Mouse (Mus musculus): Measurements from ENCODE around the gene Slc17a4. TPM values are rescaled to one million over a fixed set of nuclear protein-coding genes. Genes with fewer than 3 reads are reported as not detected.

The Slc17a4 gene
- 0.46 TPM in 1 of 2 replicates, not detected in the other for total RNA-seq (2017)

DNA sequence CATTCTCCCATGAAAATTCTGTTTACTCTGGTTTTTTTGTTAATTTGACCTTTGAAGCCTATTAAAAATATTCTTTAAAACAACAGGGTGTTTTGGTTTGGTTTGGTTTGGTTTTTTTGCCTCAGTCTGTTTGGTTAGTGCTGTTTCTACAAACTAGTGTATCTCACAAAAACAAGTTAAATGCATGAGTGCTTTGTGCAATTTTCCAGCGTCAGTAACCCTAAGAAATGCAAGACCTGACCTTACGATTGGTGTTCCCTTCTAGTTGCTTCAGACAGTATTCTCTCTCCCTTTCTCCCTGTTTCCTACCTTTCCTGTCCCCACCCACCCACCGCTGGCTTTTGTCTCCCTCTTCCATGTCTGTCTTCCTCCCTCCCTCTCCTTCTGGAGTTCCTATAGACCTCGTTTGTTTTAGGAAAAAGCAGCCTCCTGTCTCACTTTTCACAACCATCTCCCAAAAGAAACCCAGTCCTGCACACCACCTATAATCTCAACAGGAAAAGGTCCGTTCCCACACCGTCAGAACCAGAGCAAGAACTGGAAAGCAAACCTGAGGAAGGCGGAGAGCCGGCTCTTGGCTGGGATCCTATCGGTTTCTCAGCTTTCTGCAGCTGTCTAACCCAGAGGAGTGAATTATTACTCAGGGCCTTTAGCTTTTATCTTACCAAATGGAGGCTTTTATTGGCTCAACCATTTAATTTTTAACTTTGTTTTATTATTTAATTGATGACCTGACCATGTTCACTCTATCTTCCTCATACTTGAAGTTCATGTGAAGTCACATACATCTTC is at the start of gene Slc17a4:
Gene Slc17a4 (minus strand): TSS at position 634 of the 792 bp plus-strand sequence.
- ATAC-seq (replicated peaks; ENCODE audit: low read depth, poor library complexity, severe bottlenecking), result no peak

DNA sequence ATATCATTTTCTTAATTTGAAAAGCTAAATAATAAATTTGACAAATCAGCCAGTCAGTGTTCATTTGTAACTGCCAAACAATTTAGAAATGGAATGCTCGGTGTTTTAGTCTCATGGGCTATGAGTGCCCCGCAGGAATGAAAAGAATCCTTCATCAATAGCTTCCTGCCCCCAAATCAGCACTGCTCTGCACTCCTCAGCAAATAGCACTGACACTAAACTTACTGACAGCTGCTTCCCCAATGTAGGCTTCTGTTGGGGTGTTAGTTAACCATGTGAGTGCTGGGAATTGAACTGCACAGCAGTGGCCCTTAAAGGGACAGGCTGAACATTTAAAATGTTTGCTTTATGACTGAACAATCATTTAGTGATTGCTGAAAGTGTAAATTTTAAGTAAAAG is 45.0 kb upstream of the Slc17a4 start:
- ATAC-seq (replicated peaks; ENCODE audit: low read depth, poor library complexity, severe bottlenecking), result no peak

DNA sequence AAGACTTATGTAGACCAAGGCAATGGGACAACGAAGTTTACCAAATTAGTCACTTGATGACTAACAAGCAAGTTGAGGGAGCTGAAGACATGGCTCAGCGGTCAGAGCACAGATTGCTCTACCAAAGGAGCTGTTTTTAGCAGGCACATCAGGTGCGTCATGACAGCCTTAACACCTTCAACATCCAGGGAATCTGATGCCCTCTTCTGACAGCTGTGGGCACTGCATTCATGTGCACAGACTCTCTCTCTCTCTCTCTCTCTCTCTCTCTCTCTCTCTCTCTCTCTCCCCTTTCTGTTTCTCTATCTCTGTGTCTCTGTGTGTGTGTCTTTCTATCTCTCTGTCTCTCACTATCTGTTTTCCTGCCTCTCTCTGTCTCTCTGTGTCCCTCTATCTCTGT is 36.1 kb upstream of the Slc17a4 start:
- 0 out of 2 replicates have a peak, but pooled peaks have one; percentile 39 for ATAC-seq (replicated peaks; ENCODE audit: low read depth, poor library complexity, severe bottlenecking)

DNA sequence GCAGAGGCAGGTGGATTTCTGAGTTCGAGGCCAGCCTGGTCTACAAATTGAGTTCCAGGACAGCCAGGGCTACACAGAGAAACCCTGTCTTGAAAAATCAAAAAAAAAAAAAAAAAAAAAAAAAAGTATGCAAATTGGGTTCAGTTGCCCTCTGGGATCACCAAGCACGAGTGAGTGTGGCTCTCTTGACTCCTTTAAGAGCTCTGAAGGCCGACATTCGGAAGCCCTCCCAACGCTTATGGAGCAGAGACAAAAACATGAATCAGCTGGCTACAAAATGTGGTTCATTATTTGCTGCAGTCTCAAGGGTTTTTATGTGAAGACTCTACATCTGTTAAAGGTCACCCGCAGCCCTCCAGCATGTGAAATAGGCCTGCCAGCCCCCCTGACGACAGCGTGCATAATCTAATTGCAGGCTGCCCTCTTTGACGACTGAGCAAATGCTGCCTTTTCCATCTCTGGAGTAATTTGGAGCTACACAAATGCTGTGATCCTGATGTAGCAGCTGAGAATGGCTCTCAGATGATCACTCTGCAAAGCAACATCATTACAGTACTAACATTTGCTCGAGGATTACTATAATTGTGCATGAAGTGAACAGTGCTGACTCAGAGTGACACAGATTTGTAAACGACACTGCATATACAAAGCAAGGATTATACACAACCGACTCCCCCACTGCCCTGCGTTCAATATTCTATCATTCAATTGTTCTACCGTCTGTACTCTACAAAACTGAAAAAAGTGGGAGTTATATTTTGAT is 34.9 kb upstream of the Slc17a4 start:
- no peak for ATAC-seq (replicated peaks; ENCODE audit: low read depth, poor library complexity, severe bottlenecking)

DNA sequence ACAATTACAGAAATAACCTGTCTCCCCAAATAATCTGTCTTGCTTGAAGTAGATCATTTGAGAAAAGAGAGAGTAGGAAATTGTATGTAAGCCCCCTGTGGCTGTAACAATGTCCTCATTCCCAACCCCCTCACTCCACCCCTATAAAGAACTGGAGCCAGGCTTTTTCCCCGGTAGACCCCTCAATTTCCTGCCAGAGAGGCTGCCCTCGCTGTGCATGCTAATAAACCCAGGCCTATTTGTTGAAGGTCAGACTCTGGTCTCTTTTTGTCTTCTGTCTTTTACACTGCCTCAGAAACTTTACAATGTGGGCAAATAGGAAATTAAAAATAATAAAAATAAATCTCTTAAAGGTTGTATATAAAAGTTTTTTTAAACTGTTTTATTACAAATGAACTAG is 31.4 kb upstream of the Slc17a4 start:
- ATAC-seq (replicated peaks; ENCODE audit: low read depth, poor library complexity, severe bottlenecking), result no peak

DNA sequence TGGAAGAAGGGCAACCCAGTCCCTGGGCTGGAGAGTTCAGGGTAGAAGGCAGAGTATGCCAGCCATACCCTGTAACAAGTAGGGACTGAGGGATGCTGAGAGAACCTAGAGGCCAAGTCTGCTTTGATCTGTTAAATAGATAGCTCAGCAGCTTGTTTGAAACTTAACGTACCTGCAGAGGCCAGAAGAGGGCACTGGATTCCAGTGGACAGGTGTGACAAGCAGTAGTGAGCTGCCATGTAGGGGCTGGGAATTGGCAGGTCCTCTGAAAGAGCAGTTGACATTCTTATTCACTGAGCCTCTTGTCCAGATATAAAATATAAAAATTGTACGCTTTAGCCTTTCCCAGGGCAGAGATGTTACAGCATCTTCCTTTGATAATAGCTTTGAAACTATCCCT is 28.1 kb upstream of the Slc17a4 start:
- ATAC-seq (replicated peaks; ENCODE audit: low read depth, poor library complexity, severe bottlenecking), result no peak

DNA sequence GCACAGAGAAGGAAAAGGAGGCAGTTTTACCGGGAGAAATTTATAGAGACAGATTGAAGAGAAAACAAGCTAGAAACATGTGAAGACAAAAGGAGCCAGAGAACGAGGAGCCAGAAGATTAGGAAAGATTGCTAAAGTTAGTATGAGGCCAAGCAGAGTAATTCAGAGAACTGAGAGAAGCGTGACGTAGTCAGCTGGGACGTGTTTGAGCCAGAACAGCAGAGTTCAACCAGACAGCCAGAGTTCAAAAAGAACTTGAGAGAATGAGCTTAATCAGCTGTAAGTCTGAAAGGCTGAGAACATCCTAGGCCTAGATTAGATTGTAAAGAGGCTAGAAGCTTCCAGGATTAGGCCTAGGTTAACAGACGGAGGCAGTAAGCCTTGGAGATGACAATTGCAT is 25.5 kb upstream of the Slc17a4 start:
- no peak for ATAC-seq (replicated peaks; ENCODE audit: low read depth, poor library complexity, severe bottlenecking)

DNA sequence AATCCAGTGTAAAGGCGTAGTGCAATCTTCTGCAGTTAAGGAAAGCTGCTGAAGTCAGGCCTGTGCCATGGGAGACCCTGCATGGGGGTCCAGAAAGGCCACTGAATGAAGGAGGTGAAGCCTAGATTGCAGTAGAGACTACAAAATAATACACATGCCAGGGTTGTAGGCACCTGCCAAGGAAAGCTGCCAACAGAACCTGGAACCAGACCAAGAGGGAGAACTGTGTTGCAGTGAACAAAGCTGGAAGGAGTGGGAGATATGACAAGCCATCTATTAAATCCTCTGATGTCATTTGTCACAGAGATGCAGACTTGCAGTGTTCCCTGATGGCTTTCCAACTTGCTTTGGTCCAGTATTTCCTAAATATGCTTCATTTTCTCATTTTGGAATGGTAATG is 23.9 kb upstream of the Slc17a4 start:
- no peak for ATAC-seq (replicated peaks; ENCODE audit: low read depth, poor library complexity, severe bottlenecking)

DNA sequence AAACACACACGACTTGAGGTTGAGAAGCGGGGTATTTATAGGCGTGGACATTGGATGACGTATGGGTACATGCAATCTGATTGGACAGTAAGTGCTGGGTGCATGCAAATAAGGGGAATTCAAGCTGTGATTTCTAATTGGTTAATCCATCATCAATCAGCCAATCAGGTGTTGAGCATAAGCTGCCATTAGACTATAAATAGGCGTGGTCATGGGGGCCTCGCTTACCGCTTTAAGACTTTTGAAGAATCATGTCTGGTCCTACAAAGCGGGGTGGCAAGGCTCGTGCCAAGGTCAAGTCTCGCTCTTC is 19.4 kb upstream of the Slc17a4 start, which contains the start of gene Hist1h2aa:
Gene Hist1h2aa (plus strand): TSS at position 252 of the 310 bp plus-strand sequence.
- ATAC-seq (replicated peaks; ENCODE audit: low read depth, poor library complexity, severe bottlenecking), result no peak

DNA sequence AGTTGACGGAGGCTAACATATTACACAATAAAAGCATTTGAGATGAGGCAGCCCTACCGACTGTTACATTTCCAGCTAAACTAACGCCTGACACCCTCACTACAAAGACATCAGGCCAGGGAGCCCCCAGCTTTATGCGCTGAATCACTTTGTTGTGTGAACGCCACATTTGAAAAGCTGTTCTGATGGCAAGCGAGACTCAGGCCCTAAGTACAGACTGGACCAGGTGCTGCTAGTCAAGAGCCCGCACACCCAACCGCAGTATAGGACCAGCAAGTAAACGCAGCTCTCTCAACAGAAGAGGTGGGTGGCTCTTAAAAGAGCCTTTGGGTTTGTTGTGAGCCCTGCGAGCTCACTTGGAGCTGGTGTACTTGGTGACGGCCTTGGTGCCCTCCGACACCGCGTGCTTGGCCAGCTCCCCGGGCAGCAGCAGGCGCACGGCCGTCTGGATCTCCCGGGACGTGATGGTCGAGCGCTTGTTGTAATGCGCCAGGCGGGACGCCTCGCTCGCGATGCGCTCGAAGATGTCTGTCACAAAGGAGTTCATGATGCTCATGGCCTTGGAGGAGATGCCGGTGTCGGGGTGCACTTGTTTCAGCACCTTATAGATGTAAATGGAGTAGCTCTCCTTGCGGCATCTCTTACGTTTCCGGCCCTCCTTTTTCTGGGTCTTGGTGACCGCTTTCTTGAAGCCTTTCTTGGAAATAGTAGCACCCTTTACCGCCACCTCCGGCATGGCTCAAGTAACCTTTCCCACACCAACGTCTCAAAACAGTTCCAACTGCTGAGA is 18.8 kb upstream of the Slc17a4 start, which contains the start of gene Hist1h2ba:
Gene Hist1h2ba (minus strand): TSS at position 736 of the 790 bp plus-strand sequence.
- no peak for ATAC-seq (replicated peaks; ENCODE audit: low read depth, poor library complexity, severe bottlenecking)

DNA sequence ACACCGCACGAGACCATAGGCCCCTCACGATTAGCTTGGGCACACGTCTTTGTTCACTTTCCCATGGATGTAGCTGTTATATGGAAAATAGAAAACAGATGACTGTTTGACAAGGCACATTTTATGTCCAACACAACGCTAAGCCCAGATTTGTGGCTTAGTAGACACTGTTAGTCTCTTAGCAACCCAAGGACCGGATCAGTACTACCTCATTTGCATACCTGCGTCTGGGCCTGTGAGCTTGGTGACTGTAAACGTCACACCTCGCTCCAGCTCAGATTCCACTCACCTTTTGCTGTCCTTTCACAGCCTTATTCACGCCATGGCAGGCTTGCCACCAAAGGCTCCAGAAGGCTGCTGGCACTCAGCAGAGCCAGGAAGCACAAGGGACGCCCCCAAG is 16.1 kb upstream of the Slc17a4 start:
- ATAC-seq (replicated peaks; ENCODE audit: low read depth, poor library complexity, severe bottlenecking), result no peak

DNA sequence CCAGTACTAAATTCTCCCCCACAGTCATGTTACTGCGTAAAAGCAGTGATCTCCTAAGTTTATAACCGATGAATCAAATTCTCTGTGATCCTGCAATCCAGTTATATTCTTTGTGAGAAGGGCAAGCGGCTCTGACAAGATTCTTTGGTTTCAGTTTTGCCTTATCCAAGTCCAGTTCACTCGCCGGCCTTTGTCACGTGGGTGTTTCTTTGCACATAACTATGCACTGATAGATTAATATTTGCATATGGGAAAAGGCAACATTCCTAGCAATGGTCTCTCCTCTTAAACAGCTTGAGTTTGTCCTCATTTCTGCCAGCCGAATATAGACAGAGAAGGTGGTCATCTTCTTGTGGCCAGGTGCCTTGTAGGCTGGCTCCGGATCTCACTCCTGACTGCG is 15.7 kb upstream of the Slc17a4 start:
- no peak for ATAC-seq (replicated peaks; ENCODE audit: low read depth, poor library complexity, severe bottlenecking)

DNA sequence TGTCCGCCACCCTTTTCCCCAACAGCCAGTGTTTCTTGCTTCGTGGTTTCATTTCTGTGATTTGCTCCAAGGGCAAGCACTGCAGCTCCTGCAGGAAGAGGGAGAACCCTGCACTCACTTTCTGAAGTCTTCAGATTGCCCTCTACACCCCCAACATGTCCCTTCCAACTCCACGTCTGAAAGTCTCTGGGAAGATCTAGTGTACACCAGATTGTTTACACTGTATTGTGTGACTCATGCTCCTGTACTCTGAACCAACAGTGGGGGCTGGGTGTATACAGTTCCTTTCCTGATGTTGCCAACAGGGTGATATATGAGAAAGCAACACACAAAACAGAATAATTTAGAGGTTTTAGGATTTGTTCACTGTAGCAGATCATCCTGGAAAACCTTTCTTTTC is 13.8 kb upstream of the Slc17a4 start:
- ATAC-seq (replicated peaks; ENCODE audit: low read depth, poor library complexity, severe bottlenecking), result no peak

DNA sequence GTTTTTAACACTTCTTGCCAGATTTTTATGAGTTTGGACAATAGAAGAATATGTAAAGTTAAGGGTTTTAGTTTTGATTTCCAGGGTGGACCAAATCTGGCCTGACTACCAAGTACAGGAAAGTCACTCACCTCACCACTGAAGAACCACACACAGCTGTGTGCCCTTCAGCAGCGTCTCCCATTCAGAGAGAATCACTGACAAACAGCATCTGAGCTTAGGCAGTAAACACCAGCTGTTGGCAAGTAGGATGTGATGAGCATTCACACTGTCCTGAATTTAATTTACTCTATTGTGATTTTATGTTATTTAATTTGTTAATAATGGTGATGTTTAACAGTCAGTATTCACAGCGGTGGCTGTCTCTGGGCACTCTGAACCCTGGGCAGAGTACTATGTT is 11.0 kb upstream of the Slc17a4 start:
- ATAC-seq (replicated peaks; ENCODE audit: low read depth, poor library complexity, severe bottlenecking), result no peak

DNA sequence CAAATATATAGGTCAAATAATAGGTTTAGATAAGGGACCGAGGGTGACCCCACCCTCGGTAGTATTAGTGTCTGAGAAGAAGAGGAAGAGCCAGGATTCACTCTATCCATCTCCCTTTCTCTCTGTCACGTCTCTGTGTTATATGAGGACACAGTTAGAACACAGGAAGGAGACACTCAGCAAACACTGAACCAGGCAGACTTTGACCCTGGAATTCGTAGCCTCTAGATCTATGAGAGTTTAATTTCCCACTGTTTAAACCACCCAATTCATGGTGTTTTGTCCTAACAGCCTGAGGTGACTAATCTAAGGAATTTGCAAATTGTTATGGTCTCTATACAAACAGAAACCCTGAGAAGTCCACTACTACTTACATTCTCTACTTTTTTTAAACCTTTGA is 2.9 kb upstream of the Slc17a4 start:
- no peak for ATAC-seq (replicated peaks; ENCODE audit: low read depth, poor library complexity, severe bottlenecking)

DNA sequence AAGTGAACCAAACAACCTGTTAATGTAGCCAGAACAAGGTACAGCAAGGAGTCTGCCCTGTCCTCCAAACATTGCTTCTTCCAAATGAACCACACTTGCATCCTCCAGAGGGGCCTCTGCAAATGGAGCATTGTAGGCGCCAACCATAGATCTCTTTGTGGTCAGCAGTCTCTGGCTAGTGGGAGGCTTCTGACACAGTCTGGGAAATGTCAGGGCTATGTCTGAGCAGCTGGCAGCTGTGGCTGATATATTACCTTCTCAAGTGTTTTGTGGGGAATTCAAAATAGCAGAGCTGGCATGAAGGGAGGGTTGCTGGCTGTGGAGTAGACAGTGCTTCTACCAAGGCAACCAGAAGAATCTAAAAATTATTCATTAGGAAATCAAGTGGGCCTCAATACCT is 1.3 kb upstream of the Slc17a4 start:
- 0 out of 2 replicates have a peak, but pooled peaks have one; percentile 6 for ATAC-seq (replicated peaks; ENCODE audit: low read depth, poor library complexity, severe bottlenecking)

DNA sequence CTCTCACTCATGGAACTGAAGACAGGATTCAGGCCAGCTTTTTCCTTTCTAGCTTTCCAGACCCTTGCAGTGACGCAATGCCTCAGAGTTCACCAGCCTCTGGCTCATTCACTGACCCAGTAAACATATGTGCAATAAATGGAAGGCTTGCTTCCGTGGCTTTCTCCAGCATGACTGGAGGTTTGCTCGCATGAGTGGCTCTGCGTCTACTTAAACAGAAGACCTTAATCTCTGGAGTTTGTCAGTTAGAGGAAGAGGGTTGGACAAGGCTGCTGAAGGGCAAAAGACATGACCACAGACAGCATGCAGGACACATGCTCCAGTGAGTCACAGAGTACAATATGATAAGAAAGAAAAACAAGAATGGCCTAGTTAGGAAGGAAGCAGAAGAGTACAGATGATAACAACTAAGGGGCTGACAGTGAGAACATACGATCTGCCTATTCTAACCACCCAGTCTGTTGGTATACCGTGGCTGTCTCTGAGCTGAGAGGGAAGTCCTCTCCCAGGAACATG is 960 bp downstream of the Slc17a4 start:
- ATAC-seq (replicated peaks; ENCODE audit: low read depth, poor library complexity, severe bottlenecking), result peak; percentile 85

DNA sequence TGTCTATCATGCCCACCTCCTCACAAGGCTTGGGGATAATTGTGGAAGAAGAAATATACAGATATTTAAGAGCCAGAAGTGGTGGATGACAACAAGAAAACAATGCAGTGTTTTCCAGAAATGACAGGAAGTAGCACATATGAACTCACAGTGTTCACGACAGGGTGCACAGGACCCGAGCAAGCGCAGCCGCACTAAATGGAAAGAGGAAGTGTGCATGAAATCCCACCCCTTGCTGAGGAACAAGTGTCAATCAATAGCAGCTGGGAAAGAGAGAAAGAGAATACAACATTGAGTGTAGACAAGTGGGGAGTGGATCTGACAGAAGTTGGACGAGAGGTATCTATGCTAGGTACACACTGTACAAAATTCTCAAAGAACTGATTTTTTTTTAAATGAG is 3.5 kb downstream of the Slc17a4 start:
- peak; percentile 59 for ATAC-seq (replicated peaks; ENCODE audit: low read depth, poor library complexity, severe bottlenecking)

DNA sequence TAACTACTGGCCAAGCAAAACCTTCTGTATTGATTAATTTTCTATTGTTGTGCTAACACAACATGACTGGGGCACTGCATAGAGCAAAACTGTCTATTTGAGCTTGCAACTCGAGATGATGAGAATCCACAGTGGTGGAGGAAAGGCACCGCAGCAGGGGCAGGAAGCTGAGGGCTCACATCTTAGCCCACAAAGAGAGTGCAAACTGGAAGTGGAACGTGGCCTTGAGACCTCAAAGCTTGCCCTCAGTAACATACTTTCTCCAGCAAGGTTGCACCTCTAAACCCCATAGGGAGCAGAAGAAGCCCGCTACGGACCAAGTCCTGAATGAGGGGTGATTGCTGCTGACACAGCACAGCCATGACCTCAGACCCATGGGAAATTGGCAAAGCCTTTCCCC is 4.7 kb downstream of the Slc17a4 start:
- ATAC-seq (replicated peaks; ENCODE audit: low read depth, poor library complexity, severe bottlenecking), result peak; percentile 20; the same call in 1 of the 2 replicates

DNA sequence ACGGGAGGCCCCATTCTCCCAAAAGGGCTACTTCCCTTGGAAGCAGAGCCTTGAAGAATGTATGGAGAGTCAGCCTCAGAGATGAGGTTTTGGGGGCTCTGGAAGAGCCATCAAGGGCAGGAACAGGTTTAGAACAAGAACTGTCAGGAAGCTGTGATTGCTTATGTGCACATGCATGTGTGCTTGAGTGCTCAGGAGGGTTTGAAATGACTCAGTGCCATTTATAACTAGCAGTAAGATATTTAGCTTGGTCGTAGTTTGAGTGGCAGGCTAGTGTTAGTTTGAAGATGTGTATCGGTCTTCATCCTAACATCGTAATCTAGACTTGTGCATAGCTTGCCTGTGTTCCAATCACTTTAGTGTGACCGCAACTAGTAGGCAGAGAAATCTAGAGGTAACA is 7.9 kb downstream of the Slc17a4 start:
- ATAC-seq (replicated peaks; ENCODE audit: low read depth, poor library complexity, severe bottlenecking), result no peak
